Mouse (Mus musculus) forelimb bud, embryonic 11.5 days (tissue): ENCODE results near the gene Defb35.
"Not testable (repeated sequence)": the region's sequence is repeated elsewhere in the genome, so short reads cannot be mapped to it uniquely, and the experiment has no call there.

Experiments
- DNase-seq: peaks from one replicate; pipeline ENCODE4 v3.0.0-alpha.2; 2012; ENCODE audit warnings: low read depth, low spot score

Gene Defb35

DNA sequence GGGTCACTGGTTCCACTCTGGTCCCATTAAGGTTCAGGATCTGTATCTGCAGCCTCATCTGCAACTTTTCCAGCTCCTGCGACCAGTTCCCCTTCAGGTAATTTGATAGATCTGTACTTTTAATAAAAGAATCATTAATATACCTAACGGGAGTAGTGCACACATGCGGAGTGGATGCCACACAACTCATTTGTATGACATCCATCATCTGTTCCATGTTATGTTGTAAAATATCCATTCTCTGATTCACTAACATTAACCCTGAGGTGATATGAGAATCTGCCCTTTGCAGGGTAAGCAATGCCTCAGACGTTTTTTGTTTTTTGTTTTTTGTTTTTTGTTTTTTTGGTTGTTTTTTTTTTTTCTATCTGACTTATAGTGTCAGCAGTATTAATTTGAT lies at the start of gene Defb35:
TSS of gene Defb35 (plus strand) at position 301 of the 400 bp plus-strand sequence.
- DNase-seq = not testable (repeated sequence)

DNA sequence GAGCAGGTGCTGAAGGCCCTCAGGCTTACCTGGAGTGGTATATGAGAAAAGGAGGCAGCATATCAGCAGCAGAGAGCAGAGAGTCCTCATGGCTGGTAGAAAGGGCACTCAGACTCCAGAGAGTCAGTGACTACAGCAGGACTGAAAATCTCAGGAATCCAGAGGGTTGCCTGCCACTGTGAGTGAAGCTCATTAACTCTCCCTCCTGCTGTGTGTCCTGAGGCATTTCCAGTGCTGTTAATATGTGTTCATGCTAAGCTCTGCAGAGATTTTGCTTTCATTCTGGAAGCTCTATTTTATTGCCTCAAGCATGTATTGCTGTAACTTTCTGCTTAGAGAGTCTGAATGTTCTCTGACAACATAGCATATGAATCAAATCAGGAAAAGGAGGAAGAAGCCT lies 31.9 kb upstream of the Defb35 start, which contains the start of gene Defb11:
TSS of gene Defb11 (minus strand) at position 123 of the 400 bp plus-strand sequence.
- DNase-seq = peak; percentile 11

DNA sequence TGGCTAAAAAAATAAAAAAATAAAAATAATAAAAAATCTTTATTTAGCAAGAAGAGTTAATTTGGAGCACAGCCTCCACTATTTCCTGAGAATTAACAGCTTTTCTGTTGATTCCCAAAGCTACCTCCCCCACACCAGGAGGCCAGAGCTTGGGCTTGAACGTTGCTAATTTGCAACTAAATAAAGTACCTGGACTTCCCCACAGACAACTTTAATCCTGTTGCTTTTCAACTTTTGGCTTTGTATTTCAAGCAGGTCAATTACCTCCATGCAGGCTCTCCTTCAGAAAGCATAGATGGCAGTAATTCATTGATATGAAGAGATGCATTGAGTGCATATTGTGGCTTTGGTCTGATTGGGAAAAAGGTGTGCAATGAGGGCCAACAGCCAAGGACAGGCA lies 26.2 kb upstream of the Defb35 start:
- DNase-seq = no peak

DNA sequence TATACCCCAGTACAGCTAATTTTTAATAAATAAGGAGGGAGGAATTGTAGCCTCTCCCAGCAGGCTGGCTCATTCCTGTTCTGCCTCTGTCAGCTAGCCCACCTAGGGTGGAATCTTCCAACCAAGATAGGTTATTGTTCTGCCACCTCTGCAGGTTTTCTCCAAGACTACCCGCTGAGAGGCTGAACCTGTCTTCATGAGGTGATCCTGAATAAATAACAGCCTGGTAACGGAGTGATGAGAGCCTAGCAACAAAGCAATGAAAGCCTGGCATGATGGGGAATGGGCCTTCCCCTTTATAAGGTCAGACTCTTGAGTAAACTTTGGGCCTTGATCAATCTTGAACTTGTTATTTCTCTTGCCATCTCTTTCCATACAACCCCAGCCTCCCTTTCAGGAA lies 25.6 kb upstream of the Defb35 start:
- DNase-seq = no peak

DNA sequence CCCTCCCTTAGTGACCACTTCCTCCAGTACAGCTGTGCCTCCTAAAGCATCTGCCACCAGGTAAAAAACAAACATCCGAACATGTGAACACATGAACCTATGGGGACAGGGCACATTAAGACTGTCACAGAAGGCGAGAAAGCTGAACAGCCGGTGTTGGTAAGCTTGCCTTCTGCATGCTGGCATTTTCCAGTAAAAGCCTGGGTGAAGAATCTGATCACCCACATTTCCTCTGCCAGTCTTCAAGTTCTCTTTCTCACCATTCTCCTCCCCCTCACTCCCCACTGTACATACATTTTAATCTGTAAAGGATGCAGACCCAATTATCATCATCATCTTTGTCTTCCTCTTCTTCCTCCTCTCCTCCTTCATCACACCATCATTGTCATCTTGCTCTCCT lies 22.5 kb upstream of the Defb35 start:
- DNase-seq = no peak

DNA sequence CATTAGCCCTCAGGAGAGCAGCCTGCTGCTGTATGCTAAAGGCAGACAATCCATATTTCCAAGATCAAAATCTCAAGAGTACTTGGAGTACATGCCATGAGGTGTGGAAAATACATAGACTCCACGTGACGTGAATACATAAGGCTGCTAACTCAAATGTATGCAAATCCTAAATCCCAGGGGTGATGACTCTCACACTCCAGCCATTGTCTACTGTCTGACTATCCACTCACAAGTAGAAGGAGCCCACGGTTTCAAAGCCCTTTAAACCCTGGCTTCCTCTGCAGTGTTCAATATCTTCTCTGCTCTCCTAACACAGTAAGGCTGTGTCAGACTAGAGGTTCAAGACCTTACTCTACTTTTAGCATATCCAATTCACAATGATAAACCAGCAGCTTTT lies 7.4 kb upstream of the Defb35 start:
- not testable (repeated sequence) for DNase-seq

DNA sequence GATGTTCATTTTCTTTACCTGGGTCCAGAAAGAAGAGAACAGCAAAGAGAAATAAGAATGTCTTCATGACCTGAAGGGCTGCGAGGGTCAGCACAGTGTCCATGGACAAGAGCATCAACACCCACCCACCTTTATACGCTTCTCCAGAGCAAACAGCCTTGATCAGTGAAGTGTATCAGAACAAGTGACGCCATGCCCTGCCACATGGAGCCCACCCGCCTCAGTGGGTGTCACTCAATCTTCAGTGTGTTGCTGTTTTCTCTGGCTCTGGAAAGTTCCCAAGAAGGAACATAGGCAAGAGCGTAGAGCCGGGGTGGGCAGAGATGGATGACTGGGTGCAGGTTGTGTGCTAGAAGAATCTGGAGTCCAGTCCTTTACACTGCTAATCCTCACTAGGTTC lies 5.5 kb upstream of the Defb35 start, which contains the start of gene Defb15:
TSS of gene Defb15 (minus strand) at position 101 of the 400 bp plus-strand sequence.
- no peak for DNase-seq

DNA sequence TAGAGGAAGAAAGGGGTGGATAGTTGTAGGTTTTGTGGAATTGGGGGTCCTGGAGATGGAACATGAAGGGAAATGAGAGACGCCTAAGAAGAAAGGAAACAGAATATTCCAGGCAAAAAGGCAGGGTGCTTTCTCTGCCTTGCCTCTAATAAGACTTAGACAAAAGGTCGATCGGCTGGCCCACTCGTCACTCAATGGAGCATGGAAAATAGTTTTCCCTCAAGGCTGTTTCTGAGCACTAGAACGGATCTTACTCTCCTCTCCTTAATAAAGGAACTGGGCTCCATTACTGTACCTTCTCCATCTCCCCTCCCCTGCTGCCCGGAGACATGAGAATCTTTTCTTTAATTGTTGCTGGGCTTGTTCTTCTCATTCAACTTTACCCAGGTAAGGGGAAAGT lies 8.3 kb downstream of the Defb35 start, which contains the start of gene Defb13:
TSS of gene Defb13 (plus strand) at position 301 of the 400 bp plus-strand sequence.
- DNase-seq = no peak

DNA sequence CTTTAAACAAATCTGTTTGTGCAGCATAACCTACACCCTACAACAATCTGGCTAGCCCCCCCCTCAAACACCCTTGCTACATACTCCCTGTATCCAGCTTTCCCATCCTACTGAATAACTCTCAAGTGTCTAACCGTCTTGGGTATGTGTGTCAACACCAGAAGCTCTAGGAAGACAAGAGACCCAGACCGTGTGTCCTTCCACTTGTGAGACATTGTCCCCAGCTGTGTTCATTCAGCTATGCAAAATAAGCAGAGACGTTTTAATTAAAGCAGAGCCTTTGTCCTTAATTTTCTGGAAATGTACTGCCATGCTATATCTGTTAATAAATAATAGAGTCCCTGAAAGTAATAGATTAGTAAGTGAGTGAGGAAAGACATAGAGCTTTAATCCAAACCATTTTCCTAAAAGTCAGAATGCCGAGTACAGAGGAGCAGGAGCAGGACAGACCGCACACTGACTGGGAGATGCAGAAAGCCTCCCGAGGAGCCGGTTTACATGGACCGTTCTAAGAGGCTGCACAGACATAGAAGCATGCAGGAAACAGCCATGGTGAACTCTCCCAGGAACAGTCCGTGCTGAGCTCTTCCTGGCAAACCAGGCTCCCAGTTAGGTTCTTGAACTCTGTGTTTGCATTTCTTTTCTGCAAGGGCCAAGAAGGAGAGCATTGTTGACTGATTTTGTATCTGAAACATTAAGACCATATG lies 9.3 kb downstream of the Defb35 start:
- DNase-seq = no peak

DNA sequence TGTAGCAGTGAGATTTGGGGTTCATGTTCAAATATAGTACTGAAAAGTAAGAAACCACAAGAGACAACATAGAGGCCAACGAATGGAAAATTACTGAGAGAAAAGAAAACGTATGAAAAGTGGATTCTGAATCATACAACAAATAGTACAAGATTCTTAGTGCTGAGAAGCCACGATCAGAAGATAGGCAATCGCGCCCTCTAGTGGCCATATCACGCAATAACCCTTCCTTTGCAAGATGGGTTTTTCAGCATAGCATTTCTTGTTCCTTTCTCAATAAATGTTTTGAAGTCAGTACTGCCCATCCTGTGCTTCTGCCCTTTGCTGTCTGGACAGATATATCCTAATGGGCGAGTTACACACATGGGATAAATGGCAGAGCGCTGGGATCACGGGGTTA lies 17.2 kb downstream of the Defb35 start:
- DNase-seq = peak; percentile 51

DNA sequence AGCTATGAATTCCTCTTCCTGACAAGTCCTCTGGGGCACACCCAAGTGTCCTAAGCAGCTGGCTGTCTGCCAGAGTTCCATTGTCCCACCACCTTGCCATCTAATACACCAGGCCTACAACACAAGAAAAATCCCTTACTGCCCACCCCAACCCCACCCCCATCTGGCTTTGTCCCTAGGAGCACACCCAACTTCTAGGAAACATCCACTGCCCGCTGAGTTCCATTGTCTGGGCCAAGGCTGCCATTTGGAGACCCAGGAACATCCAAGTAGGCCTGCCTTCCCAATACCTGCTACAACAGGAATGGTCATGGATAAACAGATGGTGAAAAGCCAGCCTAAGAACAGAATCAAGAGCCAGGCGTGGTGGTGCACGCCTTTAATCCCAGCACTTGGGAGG lies 18.2 kb downstream of the Defb35 start:
- DNase-seq = no peak

DNA sequence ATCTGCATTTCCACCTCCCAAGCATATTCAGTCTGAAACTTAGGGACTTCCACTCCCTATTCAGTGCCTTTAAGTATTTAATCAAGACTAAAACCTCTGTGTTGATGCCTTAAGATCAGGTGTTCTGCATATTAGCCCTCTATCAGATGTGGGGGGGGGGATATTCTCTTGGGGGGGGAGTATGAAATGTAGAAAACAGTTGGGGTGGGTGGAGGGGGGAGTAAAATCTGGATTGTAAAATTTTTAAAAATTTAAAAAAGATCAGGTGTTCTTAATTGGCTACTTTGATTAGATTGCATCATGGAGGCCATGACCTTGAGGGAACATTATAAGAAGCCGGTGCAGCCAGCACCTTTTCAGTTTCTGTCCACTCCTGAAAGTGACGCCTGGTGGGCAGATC lies 20.3 kb downstream of the Defb35 start, which contains the start of gene Fam90a1a:
TSS of gene Fam90a1a (plus strand) at position 301 of the 400 bp plus-strand sequence.
- no peak for DNase-seq

DNA sequence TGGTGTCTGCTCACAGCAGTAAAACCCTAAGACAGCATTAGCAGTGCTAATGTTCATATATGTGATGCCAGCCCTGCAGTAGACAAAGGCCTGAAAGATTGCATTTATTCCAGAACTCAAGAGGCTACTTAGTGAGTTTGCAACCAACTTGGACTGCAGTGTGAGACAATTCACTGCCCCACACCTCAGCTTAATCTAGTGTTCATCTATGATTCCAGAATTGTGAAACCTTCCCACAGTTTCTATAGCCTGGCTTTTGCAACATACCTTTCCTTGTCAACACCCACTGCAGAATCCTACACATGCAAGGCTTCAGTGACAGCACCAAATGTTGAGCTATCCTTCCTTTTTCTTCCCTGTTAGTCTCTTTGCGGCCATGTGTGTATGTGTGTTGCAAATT lies 28.5 kb downstream of the Defb35 start:
- DNase-seq = no peak

DNA sequence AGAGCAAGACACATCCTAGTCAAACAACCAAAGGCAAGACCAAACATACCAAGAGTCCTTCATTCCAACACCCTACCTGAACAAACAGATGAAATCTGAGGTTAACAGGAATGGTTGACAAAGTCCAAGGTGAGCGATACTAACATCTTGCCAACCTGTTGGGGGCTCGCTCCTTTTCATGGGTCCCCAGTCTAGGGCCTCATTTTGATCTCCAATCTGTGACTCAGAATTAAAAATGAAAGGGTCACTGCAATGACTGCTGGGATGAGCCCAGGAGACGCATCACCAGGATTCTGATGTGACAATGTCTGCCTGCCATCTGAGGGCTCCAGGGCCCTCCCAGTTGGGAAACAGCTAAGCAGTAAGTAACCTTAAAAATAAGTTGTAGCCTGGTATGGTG lies 31.3 kb downstream of the Defb35 start, which contains the start of gene Ccdc70:
TSS of gene Ccdc70 (plus strand) at position 301 of the 400 bp plus-strand sequence.
- no peak for DNase-seq

DNA sequence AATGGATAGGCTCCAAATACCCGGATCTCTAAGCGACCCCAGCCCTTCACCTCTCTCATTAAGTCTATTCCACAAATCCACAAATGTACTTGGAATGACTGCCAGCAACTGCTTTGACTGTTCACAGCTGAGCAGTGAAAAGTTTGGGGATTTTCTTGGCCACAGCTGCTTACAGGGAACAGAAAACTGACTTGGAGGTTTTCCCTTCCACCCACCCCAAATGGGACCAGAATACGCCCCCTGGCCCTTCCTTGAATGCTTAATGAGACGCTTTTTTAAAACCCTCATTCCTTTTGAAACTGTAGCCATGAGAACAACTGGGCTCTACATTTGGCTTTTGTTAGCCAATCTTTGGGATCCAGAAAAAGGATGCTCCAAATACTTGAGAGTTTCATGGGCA lies 40.0 kb downstream of the Defb35 start:
- no peak for DNase-seq

DNA sequence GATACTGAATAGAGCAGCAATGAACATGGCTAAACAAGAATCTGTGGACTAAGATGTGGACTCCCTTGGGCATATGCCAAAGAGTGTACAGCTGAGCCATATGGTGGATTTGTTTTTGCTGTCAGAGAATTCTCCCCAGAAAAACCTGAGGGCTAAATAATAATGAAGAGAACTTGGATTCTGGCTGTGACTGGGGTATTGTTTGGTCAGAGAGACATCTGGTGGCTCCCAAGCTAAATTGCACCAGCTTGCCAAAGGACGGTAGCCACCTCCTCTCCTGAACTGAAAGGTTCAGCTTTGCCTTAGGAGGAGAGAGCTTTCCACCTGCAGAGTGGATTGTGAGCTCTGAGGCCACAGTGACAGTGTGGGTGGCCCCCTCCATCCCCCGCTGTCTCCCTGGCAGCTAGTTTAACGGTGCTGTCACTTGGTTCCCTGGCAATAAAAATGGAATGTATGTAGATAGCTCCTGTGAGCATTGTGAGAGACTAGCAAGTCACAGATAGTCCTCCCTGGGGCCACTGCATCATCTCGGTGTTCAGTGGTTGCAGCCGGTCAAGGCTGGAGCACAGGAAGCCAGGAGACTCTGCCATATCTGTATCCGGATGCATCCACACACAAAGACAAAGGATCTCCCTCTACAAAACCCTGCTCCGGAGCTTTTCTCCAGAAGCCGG lies 43.6 kb downstream of the Defb35 start:
- DNase-seq = peak; percentile 5
